Mouse (Mus musculus) mouse trophoblast stem cell (cell line): ENCODE measurements at regions not wholly inside any gene's neighbourhood (a gene's known extent, or its start where the extent isn't known, plus 50 kb on each side); places are given as distances from the start of the nearest gene placed in this dataset.

Experiments
- in situ Hi-C, 2 experiments: fragments of 300-500 bp; cut with MseI, MboI; formaldehyde crosslinking; loops; 2 replicates in 1 of 2; 3 replicates in 1 of 2; pipeline ENCODE4 v1.15.1; 2025

GRCm38 (mm10) chr16:92976097-92976496 is 150.1 kb upstream of the Runx1 start:
- in situ Hi-C loops: no loop called here

GRCm38 (mm10) chr16:92975090-92975489 is 149.1 kb upstream of the Runx1 start:
- in situ Hi-C loops: no loop called here

- in situ Hi-C loops: no loop called here
These were observed 146.7 kb upstream of the Runx1 start for GRCm38 (mm10) chr16:92972681-92973080.

- in situ Hi-C loops: no loop called here
These were observed 146.0 kb upstream of the Runx1 start for GRCm38 (mm10) chr16:92971956-92972355.

- in situ Hi-C loops: no loop called here
These were observed 144.6 kb upstream of the Runx1 start for GRCm38 (mm10) chr16:92970587-92970986.

- in situ Hi-C loops: no loop called here
These were observed 143.1 kb upstream of the Runx1 start for GRCm38 (mm10) chr16:92969036-92969435.

GRCm38 (mm10) chr16:92966069-92966866 is 140.3 kb upstream of the Runx1 start:
- in situ Hi-C loops: no loop called here

- in situ Hi-C loops: no loop called here
These were observed 139.7 kb upstream of the Runx1 start for GRCm38 (mm10) chr16:92965651-92966050.

- in situ Hi-C loops: no loop called here
These were observed 137.6 kb upstream of the Runx1 start for GRCm38 (mm10) chr16:92963582-92963981.

- in situ Hi-C loops: no loop called here
These were observed 135.4 kb upstream of the Runx1 start for GRCm38 (mm10) chr16:92961361-92961760.

- in situ Hi-C loops: no loop called here
These were observed 134.8 kb upstream of the Runx1 start for GRCm38 (mm10) chr16:92960740-92961139.

GRCm38 (mm10) chr16:92958967-92959366 is 133.0 kb upstream of the Runx1 start:
- in situ Hi-C loops: no loop called here

GRCm38 (mm10) chr16:92958146-92958545 is 132.2 kb upstream of the Runx1 start:
- in situ Hi-C loops: no loop called here

GRCm38 (mm10) chr16:92955508-92955907 is 129.6 kb upstream of the Runx1 start:
- in situ Hi-C loops: no loop called here

GRCm38 (mm10) chr16:92955087-92955486 is 129.1 kb upstream of the Runx1 start:
- in situ Hi-C loops: no loop called here

GRCm38 (mm10) chr16:92953936-92954654 is 128.1 kb upstream of the Runx1 start:
- in situ Hi-C loops: no loop called here

GRCm38 (mm10) chr16:92952336-92953097 is 126.6 kb upstream of the Runx1 start:
- in situ Hi-C loops: no loop called here

- in situ Hi-C loops: no loop called here
These were observed 125.6 kb upstream of the Runx1 start for GRCm38 (mm10) chr16:92951516-92951915.

GRCm38 (mm10) chr16:92948494-92948893 is 122.5 kb upstream of the Runx1 start:
- in situ Hi-C loops: no loop called here

- in situ Hi-C loops: no loop called here
These were observed 120.6 kb upstream of the Runx1 start for GRCm38 (mm10) chr16:92946554-92946953.

GRCm38 (mm10) chr16:92943901-92944300 is 118.0 kb upstream of the Runx1 start:
- in situ Hi-C loops: no loop called here

GRCm38 (mm10) chr16:92939618-92940017 is 113.7 kb upstream of the Runx1 start:
- in situ Hi-C loops: no loop called here
